Mouse (Mus musculus): ENCODE data around the gene Pam. TPM values are rescaled to one million over a fixed set of nuclear protein-coding genes. Genes with fewer than 3 reads are reported as not detected.
A peak's percentile ranks its signal among the peaks of the same experiment; 100 is the strongest.

Gene Pam
- 100 to 1,000 TPM; 193 to 195 TPM for total RNA-seq (2021)
- long read RNA-seq, experiment 1, full-length matches to known transcripts = 20 of 78 reads
- long read RNA-seq, experiment 1, partial matches to known transcripts = 25 of 78 reads
- long read RNA-seq, experiment 1, other reads (novel, unspliced or antisense) = 33 of 78 reads
- long read RNA-seq, experiment 2, full-length matches to known transcripts = 19 of 103 reads
- long read RNA-seq, experiment 2, partial matches to known transcripts = 44 of 103 reads
- long read RNA-seq, experiment 2, other reads (novel, unspliced or antisense) = 40 of 103 reads

GRCm38 (mm10) chr1:98095246-98095990 lies at the start of gene Pam:
TSS of gene Pam (minus strand) at chr1:98095646.
- peak; percentile 69 to 70 for DNase-seq (ENCODE audit: low spot score in 2 of 2)

GRCm38 (mm10) chr1:98144845-98145244 lies 49.4 kb upstream of the Pam start:
- DNase-seq (ENCODE audit: low spot score in 2 of 2) = no peak

- DNase-seq (ENCODE audit: low spot score in 2 of 2) = no peak
These were observed 35.8 kb upstream of the Pam start for GRCm38 (mm10) chr1:98131244-98131643.

- DNase-seq (ENCODE audit: low spot score in 2 of 2) = no peak
These were observed 34.3 kb upstream of the Pam start for GRCm38 (mm10) chr1:98129561-98130347.

- no peak for DNase-seq (ENCODE audit: low spot score in 2 of 2)
These were observed 33.7 kb upstream of the Pam start for GRCm38 (mm10) chr1:98129111-98129510.

- no peak for DNase-seq (ENCODE audit: low spot score in 2 of 2)
These were observed 33.1 kb upstream of the Pam start for GRCm38 (mm10) chr1:98128338-98129096.

- no peak for DNase-seq (ENCODE audit: low spot score in 2 of 2)
These were observed 30.8 kb upstream of the Pam start for GRCm38 (mm10) chr1:98126268-98126667.

GRCm38 (mm10) chr1:98124727-98125126 lies 29.3 kb upstream of the Pam start:
- no peak for DNase-seq (ENCODE audit: low spot score in 2 of 2)

GRCm38 (mm10) chr1:98119595-98119994 lies 24.1 kb upstream of the Pam start:
- DNase-seq (ENCODE audit: low spot score in 2 of 2) = no peak

- no peak for DNase-seq (ENCODE audit: low spot score in 2 of 2)
These were observed 12.2 kb upstream of the Pam start for GRCm38 (mm10) chr1:98107599-98107998.

GRCm38 (mm10) chr1:98099441-98099840 lies 4.0 kb upstream of the Pam start:
- no peak for DNase-seq (ENCODE audit: low spot score in 2 of 2)

- peak in 1 of 2 experiments; percentile 39 for DNase-seq (ENCODE audit: low spot score in 2 of 2)
These were observed 2.7 kb upstream of the Pam start for GRCm38 (mm10) chr1:98097957-98098729.

GRCm38 (mm10) chr1:98096396-98096935 lies 1.0 kb upstream of the Pam start:
- DNase-seq (ENCODE audit: low spot score in 2 of 2) = no peak

- DNase-seq (ENCODE audit: low spot score in 2 of 2) = peak in 1 of 2 experiments; percentile 31
These were observed 515 bp upstream of the Pam start for GRCm38 (mm10) chr1:98095991-98096330.

- peak in 1 of 2 experiments; percentile 43 for DNase-seq (ENCODE audit: low spot score in 2 of 2)
These were observed 618 bp downstream of the Pam start for GRCm38 (mm10) chr1:98094811-98095245.

- DNase-seq (ENCODE audit: low spot score in 2 of 2) = no peak
These were observed 6.0 kb downstream of the Pam start for GRCm38 (mm10) chr1:98089336-98089975.

- no peak for DNase-seq (ENCODE audit: low spot score in 2 of 2)
These were observed 9.0 kb downstream of the Pam start for GRCm38 (mm10) chr1:98086456-98086855.

- DNase-seq (ENCODE audit: low spot score in 2 of 2) = no peak
These were observed 10.7 kb downstream of the Pam start for GRCm38 (mm10) chr1:98084596-98085274.

- no peak for DNase-seq (ENCODE audit: low spot score in 2 of 2)
These were observed 11.9 kb downstream of the Pam start for GRCm38 (mm10) chr1:98083508-98083907.

Data from layer of hippocampus, postnatal 14 days (tissue).